Mouse (Mus musculus): ENCODE results near the gene Tsfm.
"Not testable (repeated sequence)": the region's sequence is repeated elsewhere in the genome, so short reads cannot be mapped to it uniquely, and the experiment has no call there.

The Tsfm gene

DNA sequence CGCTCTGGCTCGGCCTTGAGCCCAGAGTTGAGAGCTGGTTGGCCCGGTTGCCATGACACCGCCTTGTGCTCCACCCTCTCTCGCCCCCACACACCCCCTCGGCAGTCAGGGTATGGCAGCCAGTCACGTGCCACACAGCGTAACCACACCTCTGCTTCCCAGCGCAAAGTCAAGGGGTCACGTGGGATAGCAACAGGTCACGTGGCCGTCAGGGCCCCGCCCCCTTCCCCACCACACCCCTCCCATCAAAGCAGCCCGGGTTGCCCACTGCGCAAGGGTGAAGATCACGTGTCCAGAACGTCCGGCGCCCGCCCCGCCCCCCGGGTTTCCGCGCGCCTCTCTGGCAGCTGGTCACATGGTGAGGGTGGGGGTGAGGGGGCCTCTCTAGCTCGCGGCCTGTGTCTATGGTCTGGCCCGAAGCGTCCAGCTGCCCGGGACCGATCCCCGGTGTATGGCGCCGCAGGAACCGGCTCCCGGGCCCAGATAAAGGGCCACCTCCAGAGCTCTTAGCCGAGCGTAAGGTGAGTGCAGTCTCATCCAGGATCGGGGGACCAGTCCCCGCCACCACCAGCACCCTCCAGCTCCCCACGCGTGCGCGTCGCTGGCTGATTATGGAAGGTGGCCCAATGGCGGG, 32.7 kb upstream of the Tsfm start, which contains the start of gene Cdk4:
Gene Cdk4, plus strand, starts transcription at position 296 of the 634 bp plus-strand sequence.
- DNase-seq, result peak; percentile 98 to 99

DNA sequence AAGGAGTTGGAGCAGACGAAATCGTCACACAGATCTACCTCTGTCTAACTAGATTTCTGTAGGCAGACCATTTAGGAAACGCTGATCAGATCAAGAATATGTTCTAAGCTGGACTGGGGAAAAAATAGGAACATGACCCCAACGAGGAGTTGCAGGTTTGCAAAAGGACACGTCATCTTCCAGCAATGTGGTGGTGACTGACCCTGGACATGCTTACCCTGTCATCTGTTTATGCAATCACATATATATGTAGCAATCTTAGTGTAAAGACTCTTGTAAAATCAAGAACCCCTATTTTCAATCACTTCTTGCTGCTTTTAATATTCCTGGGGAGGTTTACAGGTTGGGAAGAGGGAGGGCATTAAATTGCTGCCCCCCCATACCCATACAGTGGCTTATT, 31.9 kb upstream of the Tsfm start:
- DNase-seq, result no peak

DNA sequence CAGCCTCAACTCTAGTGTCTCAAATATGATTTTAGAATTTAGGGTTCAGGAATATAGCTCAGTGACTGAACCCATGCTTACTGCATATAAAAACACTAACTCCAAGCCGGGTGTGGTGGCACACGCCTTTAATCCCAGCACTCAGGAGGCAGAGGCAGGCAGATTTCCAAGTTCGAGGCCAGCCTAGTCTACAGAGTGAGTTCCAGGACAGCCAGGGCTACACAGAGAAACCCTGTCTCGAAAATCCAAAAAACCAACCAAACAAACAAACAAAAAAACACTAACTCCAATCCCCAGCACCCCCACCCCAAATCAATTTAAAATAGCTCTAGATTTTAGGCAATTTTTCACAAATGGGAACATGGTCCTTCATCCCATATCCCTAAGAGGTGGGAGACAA, 31.5 kb upstream of the Tsfm start:
- DNase-seq, result not testable (repeated sequence)

DNA sequence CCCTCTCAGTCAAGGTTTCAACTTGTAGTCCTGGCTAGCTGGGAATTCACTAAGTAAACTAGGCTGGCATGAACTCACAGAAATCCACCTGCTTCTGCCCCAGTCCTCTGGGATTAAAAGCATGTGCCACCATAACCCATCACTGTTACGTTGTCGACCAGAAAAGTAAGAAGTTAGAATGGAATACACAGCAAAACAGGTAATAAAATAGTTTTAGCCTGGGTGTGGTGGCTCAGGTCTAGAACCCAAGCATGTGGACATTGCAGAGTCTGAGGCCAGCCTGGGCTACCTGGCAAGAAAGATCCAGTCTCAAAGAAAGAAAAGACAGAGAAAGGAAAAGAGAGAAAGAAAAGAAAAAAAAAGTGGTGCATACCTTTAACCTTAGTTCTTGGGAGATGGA, 30.9 kb upstream of the Tsfm start:
- DNase-seq, result no peak

DNA sequence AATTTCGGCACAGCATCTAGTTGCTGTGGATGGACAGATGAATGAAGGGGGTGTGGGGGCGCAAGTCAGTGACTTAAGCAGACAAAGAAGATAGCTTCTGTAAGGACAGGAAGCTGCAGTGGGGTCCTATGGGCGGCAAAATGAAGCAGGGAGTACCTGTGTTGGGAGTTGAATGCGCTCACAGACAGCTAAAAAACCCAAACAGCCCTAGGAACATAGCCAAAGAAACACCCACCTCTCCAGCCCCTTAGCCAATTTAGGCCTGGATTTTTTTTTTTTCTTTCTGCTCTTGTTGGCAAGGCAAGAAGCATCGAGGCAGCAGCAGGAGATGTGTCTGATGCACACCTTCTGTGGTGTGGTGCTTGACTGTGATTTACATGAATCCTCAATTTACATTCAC, 30.4 kb upstream of the Tsfm start:
- DNase-seq, result no peak

DNA sequence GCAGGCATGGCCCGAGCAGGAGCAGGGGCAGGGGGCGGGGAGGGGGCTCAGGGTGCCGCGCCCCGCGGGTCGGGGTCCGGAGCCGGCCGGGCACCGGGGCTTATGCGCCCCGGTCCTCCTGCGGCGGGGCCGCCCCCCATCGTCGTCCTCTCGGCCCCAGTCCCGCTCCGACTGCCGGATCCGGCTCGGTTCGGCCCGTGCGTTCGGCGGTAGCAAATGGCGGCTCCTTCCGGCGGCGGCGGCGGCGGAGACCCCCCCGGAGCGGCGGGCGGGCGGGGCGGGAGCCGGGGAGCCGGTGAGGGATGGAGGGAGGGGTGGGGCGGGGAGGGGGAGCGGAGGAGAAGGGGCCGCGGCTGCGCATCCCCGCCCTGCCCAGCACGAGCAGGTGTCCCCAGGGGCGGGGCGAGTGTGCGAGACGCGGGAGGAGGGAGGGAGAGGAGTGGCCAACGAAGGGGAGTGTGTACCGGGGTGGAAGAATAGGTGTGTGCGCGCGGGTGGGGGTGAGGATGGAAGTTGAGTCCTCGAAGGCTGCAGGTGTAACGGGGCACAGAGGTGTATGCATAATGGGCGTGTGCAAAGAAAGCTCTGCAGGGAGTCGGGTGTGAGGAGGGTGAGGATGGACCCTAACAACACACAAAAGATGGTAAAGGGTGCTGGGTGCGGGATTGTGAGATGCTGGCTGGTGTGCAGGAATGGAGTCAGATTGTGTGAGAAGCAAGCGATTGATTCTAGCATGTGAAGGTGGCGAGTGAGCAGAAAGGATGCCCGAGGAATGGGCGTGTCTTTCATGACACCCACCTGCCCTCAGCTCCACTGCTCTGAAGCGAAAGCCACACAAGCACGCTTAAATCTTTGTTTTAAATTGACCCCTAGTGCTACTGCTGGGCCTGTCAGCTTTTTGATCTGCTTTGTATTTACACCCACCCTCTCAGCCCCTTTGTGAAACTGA, 29.6 kb upstream of the Tsfm start, which contains the start of gene March9:
Gene March9, minus strand, starts transcription at position 217 of the 949 bp plus-strand sequence.
- DNase-seq, result peak; percentile 82 to 86

DNA sequence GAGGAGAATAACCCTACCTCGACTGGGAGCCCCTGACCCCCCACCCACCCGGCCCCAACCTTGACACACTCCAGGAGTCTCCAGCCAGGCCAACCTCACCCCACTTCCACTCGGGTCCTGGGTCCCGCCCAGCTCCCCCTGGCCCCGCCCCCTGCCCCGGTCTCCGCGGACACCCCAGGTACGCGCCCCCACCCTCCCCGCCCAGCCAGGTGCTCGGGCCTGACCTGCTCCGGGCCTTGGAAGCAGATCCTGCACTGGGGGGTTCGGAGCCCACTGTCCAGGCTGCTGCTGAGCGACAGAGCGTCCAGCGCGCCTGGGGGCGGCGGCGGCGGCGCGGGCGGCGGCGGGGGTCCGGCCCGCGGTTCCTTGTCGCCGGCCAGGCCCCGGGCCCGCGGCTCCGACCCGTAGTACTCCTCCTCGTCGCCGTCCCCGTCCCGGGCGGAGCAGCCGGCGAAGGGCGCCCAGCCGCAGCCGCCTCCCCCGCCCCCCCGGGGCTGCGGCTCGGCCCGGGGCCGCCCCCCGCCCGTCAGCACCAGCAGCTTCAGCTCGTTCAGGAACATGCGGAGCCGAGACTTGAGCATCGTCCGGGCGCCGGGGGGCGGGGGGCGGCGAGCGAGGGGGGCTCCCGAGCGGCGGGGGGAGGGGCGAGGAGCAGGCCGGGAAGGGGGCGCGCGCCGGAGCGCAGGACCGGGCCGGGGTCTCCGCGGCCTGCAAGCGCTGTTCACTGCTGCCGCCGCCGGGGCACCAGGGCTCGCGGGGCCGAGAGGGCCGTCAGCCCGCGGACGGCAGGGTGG, 28.7 kb upstream of the Tsfm start:
- DNase-seq, result no peak

DNA sequence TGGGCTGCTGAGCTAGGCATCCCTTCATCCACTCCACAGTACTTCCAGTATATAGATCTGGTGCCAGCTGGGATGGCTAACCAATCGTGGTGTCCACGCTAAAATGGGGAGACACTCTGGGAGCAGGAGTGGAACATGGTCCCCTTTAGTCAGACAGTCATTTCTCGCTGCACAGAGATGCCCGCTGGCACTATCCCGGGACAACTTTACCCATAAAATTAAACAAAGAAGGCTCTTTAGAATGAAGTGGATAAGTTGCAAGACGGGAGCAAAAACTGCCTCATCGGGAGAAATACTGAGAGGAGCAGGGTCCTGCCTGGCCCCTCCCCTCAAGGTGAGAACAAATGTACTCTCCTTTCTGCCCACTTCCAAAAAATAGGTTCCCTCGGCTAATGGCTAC, 28.1 kb upstream of the Tsfm start:
- no peak for DNase-seq

DNA sequence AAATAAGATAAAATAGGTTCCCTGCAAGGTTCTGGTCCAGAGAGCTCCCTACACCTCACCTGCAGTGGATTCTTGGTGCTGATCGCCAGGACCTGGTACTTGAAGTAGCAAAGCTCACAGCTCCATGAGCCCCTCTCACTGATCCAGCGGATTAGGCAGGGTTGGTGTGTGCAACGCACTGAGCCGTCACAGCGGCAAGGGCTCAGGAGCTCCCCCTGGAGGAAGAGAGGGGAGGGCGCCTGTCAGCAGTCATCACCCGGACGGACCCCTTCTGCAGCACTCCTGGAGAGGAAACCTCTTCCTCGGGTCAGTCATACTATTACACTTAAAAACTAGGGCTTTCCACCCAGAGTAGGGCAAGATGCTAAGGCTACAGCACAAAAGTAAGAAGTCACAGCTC, 27.5 kb upstream of the Tsfm start:
- DNase-seq, result peak; percentile 63 to 80

DNA sequence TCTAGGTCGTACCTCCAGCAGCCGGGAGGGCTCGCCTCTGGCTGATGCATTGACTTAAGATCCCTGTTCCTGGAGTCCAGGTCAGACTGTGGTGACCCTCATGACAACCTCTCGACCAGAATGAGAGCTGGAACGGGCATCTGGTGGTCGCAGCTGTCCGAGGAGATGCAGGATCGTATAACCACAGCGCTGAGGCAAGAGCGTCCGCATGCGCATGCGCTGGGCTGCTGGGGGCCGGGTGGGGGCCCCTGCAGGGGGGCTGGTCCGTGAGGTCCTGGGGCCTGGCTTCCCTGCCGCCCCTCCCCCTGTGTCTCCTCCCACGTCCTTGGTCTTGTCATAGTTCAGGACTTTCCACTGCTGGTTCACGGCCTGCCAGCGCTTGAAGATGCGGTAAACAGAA, 25.9 kb upstream of the Tsfm start:
- DNase-seq, result no peak

DNA sequence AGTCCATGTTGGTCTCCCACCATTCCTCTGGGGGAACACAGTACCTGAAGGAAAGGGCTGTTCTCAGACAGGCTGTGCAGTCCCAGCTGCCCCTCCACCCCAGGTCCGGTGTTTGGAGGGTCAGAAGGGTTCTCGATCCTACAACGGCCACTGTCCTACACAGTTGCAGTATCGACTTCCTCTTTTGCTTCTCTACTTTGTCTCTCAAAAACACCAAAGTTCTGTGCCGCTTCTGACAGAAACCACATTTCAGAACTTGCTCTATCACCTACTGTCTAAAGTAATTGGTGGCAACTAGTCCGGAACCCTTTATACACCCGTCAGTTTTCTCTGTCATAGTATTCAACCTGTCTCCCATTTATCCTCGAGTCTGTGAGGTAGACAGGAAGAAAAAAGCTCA, 24.8 kb upstream of the Tsfm start:
- no peak for DNase-seq

DNA sequence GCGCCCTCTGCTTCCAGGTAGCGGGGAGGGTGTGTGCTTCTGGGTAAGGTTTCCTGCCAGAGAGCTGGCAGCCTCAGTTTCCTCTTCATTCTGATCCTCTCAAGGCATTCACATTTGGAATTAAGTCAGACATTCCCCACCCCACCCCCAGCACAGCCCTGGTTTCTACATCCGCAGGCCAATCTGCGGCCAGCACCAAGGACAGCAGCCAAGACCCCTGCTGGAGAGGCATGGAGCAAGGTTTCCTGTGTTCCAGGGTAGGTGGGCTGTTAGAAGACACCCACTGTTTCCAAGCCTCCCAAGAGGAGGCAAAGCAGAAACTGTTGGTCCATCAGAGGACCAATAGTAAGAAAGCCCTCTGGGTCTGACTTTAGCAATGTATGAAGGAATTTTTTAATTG, 24.0 kb upstream of the Tsfm start:
- DNase-seq, result no peak

DNA sequence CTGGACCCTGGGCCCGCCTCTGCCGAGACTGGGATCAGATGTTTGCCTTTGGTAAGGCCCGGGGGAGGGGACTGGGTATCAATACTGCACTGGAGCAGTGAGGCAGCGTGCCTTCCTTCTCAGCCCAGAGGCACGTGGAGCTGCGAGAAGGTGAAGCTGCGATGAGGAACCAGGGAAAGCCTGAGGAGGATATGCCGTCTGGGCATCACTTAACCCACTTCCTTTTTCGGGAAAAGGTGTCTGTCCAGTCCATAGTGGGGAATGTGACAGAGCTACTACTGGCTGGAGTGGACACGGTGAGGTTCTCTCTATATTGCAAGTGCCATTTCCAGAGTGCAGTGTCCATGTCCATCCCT, 19.5 kb upstream of the Tsfm start:
- DNase-seq, result no peak

DNA sequence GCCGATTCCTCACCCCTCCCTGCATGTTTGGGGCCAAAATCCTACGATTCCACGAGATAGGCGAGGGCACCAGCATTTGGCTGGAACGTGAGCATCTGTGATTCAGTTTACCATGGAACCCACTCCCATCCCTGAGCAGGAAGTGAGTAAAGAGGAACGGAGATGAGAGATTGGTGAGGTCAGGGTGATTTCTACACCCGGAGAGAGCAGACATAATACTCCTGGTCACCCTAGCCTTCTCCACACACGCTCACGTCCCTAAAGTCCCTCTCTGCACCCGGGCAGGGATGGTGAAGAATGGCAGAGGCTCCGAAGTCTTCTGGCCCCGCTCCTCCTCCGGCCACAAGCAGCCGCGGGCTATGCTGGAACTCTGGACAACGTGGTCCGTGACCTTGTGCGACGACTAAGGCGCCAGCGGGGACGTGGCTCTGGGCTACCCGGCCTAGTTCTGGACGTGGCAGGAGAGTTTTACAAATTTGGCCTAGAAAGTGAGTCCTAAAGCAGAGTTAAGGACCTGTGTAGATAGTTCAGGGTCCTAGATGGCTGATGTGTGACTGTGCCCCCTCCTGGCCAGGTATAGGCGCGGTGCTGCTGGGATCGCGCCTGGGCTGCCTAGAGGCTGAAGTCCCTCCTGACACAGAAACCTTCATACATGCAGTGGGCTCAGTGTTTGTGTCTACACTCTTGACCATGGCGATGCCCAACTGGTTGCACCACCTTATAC, 18.9 kb upstream of the Tsfm start:
- no peak for DNase-seq

DNA sequence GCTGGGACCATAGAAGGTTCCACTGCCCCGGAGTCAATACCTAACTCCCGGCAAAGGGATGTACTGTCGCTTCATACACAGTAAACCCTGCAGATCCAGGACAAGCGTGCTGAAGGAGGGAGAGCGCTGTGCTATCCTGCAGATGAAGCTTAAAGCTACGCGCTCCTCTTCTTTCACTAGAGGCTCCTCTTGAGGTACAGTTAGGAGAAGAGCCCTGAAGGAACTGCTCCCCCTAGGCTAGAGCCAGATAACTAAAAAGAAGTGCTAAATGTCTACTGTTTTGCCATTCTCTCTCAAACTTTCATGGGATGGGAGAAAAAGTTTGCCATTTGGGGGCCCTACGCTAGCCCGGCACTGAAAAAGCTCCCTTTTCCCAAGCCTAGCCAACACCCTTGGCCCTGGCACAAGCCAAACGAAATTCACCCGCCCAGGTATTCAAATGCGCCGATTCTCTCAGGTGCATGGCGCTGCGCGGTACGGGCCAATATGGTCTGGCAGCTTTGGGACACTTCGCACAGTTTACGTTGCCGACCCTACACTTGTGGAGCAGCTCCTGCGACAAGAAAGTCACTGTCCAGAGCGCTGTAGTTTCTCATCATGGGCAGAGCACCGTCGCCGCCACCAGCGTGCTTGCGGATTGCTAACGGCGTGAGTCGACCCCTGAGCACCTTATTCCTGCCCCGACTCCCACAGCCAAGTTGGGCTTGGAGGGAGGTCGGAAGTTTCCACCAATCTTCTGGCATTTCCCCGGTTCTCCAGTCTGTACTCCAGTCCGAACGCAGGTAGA, 18.2 kb upstream of the Tsfm start:
- DNase-seq, result no peak

DNA sequence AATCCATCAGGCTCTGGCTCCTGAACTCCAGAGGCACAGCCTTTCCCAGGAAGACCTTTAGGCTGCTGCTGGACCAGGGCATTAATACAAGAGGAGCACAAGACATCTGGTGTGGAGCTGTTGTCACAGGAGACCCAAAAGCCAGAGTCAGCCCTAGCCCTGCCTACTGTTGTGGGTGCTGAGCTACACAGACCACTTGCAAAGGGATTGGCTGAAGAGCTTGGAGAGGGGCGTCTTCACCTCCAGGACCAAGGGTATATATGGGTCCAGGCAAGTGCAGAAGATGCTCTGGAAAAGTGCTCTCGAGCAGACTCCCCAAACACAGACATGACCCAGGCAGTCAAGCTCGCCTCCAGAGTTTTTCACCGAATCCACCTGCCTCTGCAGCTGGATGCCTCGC, 17.3 kb upstream of the Tsfm start, which contains the start of gene Cyp27b1:
Gene Cyp27b1, plus strand, starts transcription at position 297 of the 400 bp plus-strand sequence.
- DNase-seq, result no peak

DNA sequence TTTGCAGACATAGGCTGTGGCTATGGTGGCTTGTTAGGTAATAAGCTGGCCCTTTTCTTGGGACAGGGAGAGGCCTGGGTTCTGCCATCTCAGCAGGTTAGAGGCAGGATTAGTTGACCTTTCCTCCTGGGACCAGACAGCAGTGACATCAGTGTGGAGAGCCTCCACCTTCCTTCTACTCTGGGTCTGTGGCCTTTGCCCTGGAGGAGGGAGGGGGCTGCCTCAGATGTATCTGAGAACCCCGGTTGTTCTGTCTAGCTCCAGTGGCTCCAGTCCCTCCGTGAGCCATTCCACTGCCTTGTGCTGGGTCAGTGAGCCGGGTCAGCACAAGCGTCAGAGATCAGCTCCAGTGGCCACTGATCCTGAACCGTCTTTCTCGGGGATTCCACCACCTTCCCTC, 12.5 kb upstream of the Tsfm start:
- DNase-seq, result peak; percentile 90 to 93

DNA sequence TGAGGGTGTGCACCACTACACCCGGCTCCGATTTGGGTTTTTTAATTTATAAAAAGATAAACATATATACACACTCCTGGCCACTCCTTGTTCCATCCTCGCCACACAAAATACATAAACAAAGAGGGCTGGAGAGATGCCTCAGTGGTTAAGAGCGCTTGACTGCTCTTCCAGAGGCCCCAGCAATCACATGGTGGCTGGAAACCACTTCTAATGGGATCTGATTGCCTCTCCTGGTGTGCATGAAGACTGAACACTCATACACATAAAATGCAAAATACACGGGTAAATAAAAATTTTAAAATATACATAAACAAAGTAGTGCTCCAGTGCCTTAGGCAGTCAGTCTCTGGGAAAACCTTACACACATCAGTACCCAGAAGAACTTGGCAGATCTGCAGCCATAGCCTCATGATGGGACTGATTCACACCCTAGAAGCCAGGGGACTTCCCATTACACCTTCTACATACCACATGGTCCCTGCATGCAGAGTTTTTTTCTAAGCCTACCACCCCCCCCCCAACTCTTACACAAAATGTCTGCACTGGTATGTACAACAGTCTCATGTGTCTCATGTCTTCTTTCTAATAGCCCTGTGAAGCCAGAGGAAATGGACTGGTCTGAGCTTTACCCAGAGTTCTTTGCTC, 12.0 kb upstream of the Tsfm start:
- DNase-seq, result no peak

DNA sequence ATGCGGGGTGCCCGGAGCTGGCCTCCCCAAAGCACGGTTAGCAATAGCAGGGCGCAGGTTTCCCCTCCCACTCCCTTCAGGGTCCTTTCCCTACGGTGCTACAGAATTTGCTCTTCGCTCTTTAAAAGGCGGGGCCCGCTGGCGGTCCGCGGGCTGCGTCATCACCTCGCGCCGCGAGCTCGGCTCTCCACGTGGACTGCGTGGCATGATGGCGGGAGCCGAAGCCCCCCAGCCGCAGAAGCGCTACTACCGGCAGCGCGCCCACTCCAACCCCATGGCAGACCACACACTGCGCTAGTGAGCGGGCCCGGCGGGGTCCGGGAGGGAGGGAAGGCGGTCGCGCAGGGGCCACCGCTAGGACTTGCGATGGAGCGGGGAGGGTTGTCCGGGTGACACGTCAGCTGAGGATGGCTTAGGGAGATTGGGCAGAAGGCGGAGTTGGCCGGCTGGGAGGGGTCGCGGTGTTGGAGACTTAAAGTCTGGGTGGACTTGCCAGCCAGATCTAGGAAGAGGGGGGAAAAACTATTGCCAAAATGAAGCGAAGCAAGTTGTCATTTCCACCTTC, 11.2 kb upstream of the Tsfm start:
- DNase-seq, result peak; percentile 79 to 89

DNA sequence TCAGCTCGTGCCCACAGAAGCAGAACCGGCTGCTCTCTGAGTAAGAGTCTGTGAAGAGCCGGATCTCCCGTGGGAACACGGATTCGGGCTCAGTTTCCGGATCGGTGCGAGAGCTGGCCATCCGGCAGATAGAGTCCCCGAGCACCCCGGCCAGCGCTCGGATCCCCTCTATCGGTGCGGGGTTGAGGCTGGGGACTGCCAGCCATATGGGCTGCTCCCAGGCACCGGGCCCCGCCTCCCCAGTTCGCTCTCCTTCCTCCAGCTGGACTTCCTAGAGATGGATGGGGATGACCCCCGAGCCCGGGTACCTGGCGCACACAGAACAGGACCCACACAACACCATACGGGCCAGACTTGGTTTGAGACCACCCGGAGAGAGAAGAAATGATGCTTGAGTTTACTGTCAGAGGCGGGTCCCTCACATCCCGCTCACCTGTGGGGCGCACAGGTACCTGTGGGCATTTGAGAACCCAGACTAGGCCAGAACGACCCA, 10.7 kb upstream of the Tsfm start, which contains the start of the genes Mettl1 and Eef1akmt3:
Gene Mettl1, plus strand, starts transcription at position 141 of the 493 bp plus-strand sequence.
Gene Eef1akmt3, minus strand, starts transcription at position 240 of the 493 bp plus-strand sequence.
- no peak for DNase-seq
